Mouse (Mus musculus): Measurements from ENCODE around the gene Bcl2l11.

Gene Bcl2l11

DNA sequence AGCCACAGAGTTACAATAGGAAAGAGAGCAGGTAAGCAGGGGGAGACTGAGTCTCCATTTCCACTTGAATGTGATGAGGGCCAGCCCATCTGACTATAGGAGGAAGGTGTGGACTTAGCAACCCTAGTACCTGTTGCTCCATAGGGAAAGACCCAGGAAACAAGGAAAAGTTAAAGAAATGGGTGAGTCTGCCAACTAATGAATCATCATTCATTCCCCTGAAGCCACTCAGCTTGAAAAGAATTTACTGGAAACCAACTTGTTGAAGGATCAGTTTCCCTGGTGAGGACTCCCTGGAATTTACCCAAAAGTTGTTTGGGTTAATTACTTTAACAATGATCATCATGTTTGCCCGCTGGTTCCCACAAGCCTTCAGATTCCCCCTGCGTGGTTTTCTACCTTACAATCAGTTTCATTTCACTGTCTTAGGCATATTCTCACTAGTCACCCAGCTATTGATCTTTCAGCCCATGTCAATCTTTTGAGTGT is 84.0 kb downstream of the Bcl2l11 start:
- DNase-seq (ENCODE audit: extremely low spot score, low spot score): no peak

DNA sequence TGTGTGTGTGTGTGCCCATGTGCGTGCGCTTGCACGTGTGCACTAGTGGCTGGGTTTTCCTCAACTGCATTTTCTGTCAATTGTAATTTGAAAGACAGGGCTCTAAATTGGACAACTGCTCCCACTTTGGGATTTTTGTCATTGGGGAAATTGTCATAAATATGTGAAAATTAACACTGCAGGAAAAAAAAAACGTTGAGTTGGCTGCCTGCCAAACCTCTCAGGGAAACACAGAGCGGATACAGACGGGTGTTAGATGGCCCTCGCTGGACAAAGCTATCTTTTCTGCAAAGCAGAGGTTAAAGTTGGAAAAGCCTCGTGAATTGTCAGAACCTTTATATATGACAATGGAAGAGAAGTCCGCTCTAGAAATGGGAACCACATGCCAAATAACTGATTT is 84.5 kb downstream of the Bcl2l11 start:
- DNase-seq (ENCODE audit: extremely low spot score, low spot score): no peak

DNA sequence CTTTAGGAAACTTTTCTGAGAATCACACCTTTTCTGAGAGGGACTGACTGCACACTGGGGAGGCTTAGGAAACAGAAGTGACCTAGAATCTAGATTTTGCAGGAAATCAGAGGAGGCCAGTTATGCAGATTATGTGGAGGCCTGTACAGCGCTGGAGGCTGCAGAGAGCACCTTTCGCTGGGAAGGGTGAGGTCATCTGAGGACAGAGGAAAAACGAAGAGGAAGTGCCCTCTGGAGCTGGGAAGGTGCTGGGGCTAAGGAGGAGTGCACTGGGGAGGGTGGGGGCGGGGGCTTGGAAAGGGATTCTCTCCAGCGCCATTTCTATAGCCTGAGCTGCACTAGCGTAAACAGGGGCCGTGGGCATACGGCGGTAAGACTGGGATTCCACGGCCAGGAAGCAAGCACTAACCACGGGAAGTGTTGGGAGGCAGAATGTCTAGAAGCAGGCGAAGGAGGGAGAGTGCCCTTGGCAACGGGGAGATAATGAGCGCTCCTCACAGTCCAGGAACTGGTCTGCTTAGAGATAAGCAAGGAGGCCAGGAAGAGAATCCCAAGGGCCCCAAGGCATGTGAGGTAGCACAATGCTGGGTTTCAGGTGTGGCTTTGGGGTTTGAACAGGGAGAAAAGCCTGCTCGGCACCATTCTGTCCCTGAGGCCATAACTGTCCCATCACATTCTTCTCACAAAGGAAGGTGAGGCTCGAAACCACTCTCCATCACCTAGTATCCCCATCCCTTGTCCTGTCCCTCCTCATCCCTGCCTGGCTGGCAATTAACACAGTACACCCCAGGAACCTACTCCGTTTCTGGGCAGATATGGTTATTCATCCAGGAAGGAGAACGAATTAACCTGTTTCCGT is 85.4 kb downstream of the Bcl2l11 start:
- DNase-seq (ENCODE audit: extremely low spot score, low spot score): peak; percentile 26

DNA sequence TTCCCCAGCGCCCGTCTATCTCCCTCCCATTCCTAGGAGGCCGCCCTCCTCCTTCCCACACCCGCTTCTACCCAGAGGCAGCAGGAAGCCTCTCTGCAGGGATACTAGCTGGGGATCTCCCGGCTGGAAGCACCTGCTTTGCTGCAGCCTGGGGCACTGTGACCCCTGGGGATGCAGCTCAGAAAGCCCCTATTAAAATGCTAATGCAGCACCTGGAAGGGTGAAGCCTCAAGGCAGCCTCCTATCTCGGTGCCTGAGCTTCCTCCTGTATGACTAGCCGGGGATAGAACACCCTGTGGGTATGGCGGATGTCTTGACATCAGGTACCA is 86.0 kb downstream of the Bcl2l11 start:
- DNase-seq (ENCODE audit: extremely low spot score, low spot score): no peak

All from neural tube, embryonic 10.5 days (tissue).